24 mouse cellular contexts compared by ENCODE assay signal in genomic region chr11:104003952-104004351, GRCm38 (mm10). TPM values are rescaled to one million over a fixed set of nuclear protein-coding genes. Genes with fewer than 3 reads are reported as not detected.
A peak's percentile ranks its signal among the peaks of the same experiment; 100 is the strongest.
DNase-seq lines count a peak whose midpoint lies in the region; ATAC-seq and TF ChIP-seq lines count a peak whose summit lies in the region.
"Had no signal": no experiment of that assay in that cellular context is flagged by ENCODE, and none has a peak within 500 bp of the region (broad histone marks: within the 10 kb centered on the region; RNA-seq: fewer than 3 reads in every experiment).

No protein-coding gene starts in this region.

- CTCF ChIA-PET in Patski (lab: Charles Lee), result no interaction called here

- H3K4me3 ChIP-seq in left cerebral cortex, adult 2 months, result no peak overlapping the region
- H3K4me3 ChIP-seq in myocyte, result no peak overlapping the region
- H3K4me3 ChIP-seq: embryonic facial prominence, embryonic 13.5 days; embryonic facial prominence, embryonic 15.5 days; erythroblast, embryonic 14.5 days; forebrain, embryonic 10.5 days; forebrain, embryonic 12.5 days had no signal

- H3K79me2 ChIP-seq in myocyte (ENCODE audit: control insufficient read depth, insufficient read depth), result no peaks in the 10 kb centered on the region

- H3K27ac ChIP-seq in left cerebral cortex, adult 2 months, result peak overlapping the region; percentile 24; the same call in 1 of the 2 replicates
- H3K27ac ChIP-seq: embryonic facial prominence, embryonic 13.5 days; embryonic facial prominence, embryonic 15.5 days; forebrain, embryonic 10.5 days; forebrain, embryonic 12.5 days had no signal

- in situ Hi-C loops in Patski (cut with MboI; ENCODE audit: low pct_unique_long_range_greater_than_20kb), result no loop called here

- no peaks in the 10 kb centered on the region for H3K36me3 ChIP-seq in myocyte (ENCODE audit: control insufficient read depth, insufficient read depth)
- H3K36me3 ChIP-seq: embryonic facial prominence, embryonic 13.5 days; embryonic facial prominence, embryonic 15.5 days; forebrain, embryonic 10.5 days; forebrain, embryonic 12.5 days had no signal

- DNase-seq in left cerebral cortex, adult 2 months (ENCODE audit: extremely low spot score in 1 of 2, low spot score in 2 of 2), result no peak
- no peak for DNase-seq in left cerebral cortex, postnatal 4 days
- DNase-seq in Patski (ENCODE audit: low read depth, low spot score), result peak; percentile 35
- no peak for DNase-seq in thymus, postnatal 10 days (ENCODE audit: low spot score in 2 of 2)
- no peak for DNase-seq in testis, postnatal 14 days (ENCODE audit: low spot score)
- DNase-seq: adrenal gland, adult 2 months; adrenal gland, postnatal 10 days; adrenal gland, postnatal 25 days; B cell, adult 2 months; cerebellum, adult 11 months; cerebellum, adult 18-20 months; cerebellum, adult 8-10 months; cerebellum, adult 9-11 months; cerebellum, postnatal 14 days; cerebellum, postnatal 36 days; embryo, embryonic 11 days had no signal

- peak overlapping the region; percentile 3 for H3K4me2 ChIP-seq in myocyte (ENCODE audit: low read depth)
- H3K4me2 ChIP-seq: embryonic facial prominence, embryonic 13.5 days; embryonic facial prominence, embryonic 15.5 days; forebrain, embryonic 12.5 days had no signal

- no peak for TF ChIP-seq POLR2A in myocyte (IDR thresholded peaks at IDR 0.05; ENCODE audit: insufficient read length, low read depth)

- no peak overlapping the region for H3ac ChIP-seq in myocyte (ENCODE audit: control insufficient read depth, insufficient read length)

- peaks cover 4% of the 10 kb centered on the region for H3K27me3 ChIP-seq in Patski
- H3K27me3 ChIP-seq in myocyte (ENCODE audit: control insufficient read depth, insufficient read depth, insufficient read length), result no peaks in the 10 kb centered on the region
- H3K27me3 ChIP-seq: embryonic facial prominence, embryonic 15.5 days; forebrain, embryonic 12.5 days had no signal

- intact Hi-C loops in left cerebral cortex, adult 2 months (cut with DNase I), result loop anchor here (1.0 to 2.0 kb wide), 3 partner anchors 24 to 127 kb away; no protein-coding TSS in a partner anchor
- intact Hi-C loops in left cerebral cortex, postnatal 4 days (cut with DNase I), result no loop called here

- POLR2A ChIA-PET in Patski (lab: Charles Lee), result no interaction called here

- TF ChIP-seq CTCF in left cerebral cortex, adult 2 months (IDR thresholded peaks at IDR 0.05), result no peak
- no peak for TF ChIP-seq CTCF in Patski (IDR thresholded peaks at IDR 0.05)

- peak; percentile 17 for ATAC-seq in Patski
- ATAC-seq: forebrain, embryonic 14.5 days; forebrain, embryonic 16.5 days had no signal

TF ChIP-seq in myocyte, 11 proteins besides CTCF, POLR2A, EP300 and RAD21:
- TF ChIP-seq USF1 (IDR thresholded peaks at IDR 0.05; ENCODE audit: low read depth) (no peak), MYOD1 (IDR thresholded peaks at IDR 0.05; ENCODE audit: control insufficient read depth in 1 of 3, insufficient read length in 2 of 3, low read depth in 2 of 3) (peak in 2 of 3 experiments; percentile 48 to 65), TCF12 (IDR thresholded peaks at IDR 0.05; ENCODE audit: insufficient read depth, poor library complexity, severe bottlenecking) (peak; percentile 16)

RNA-seq across cellular contexts. Expression of gene Arf2, which starts 37.4 kb away (rescaled TPM):
- 10 to 100 TPM; 49.5 to 51.4 TPM for total RNA-seq in left cerebral cortex, adult 2 months (2021)
- total RNA-seq in left cerebral cortex, postnatal 4 days (2021), result 100 to 1,000 TPM; 138 to 141 TPM
- polyA plus RNA-seq in Patski (2021) (35.9 TPM), myocyte (2012; fragmentation: generic; extraction: Trizol) (23.0 TPM)

RNA-seq across cellular contexts. Expression of gene Nsf, which starts 50.1 kb away (rescaled TPM):
- total RNA-seq in left cerebral cortex, adult 2 months (2021), result 100 to 1,000 TPM; 858 to 979 TPM
- total RNA-seq in left cerebral cortex, postnatal 4 days (2021), result 100 to 1,000 TPM; 241 to 292 TPM
- polyA plus RNA-seq in Patski (2021) (26.3 TPM), myocyte (2012; fragmentation: generic; extraction: Trizol) (17.2 TPM)
